Mouse (Mus musculus) kidney, adult 2 months (tissue): ENCODE measurements around the gene Ckmt2.

Experiments used
- CTCF ChIP-seq: fragments of 200-500 bp; conservative IDR thresholded peaks from 2 replicates; pipeline ENCODE4 v1.5.1; 2011; ENCODE audit warnings: low read depth, mild to moderate bottlenecking, control low read depth, low read length, moderate library complexity, mixed read lengths; ENCODE audit not compliant: insufficient read depth, insufficient read length
- POLR2A ChIP-seq: fragments of 200-500 bp; IDR thresholded peaks from one replicate; pipeline ENCODE4 v1.6.1; 2011; ENCODE audit warnings: low read depth, low read length, control low read depth

- TF ChIP-seq CTCF (no peak), POLR2A (no peak)
Observed at GRCm38 (mm10) chr13:91911652-91912051, 35.0 kb upstream of the Ckmt2 start.
